Mouse (Mus musculus) kidney, embryonic 15.5 days (tissue): Measurements from ENCODE around the gene Slc22a18. TPM values are rescaled to one million over a fixed set of nuclear protein-coding genes. Genes with fewer than 3 reads are reported as not detected.

Experiments
- ATAC-seq: fragments of 200-750 bp; cut with Nextera tagmentation; replicated peaks from 2 replicates; pipeline ENCODE4 v1.8.0; 2017; ENCODE audit warnings: moderate TSS enrichment; ENCODE audit not compliant: low FRiP score
- H3K27ac ChIP-seq: fragments of 300-500 bp; sonication (generic); 2 replicates; pipeline ENCODE4 v1.5.1; 2015; ENCODE audit warnings: mild to moderate bottlenecking, inconsistent platforms
- H3K27me3 ChIP-seq: fragments of 300-500 bp; sonication (generic); 2 replicates; pipeline ENCODE4 v1.6.1; 2015; ENCODE audit warnings: inconsistent platforms
- H3K36me3 ChIP-seq: fragments of 300-500 bp; sonication (generic); 2 replicates; pipeline ENCODE4 v1.6.1; 2015; ENCODE audit warnings: inconsistent platforms
- H3K4me1 ChIP-seq: fragments of 300-500 bp; sonication (generic); 2 replicates; pipeline ENCODE4 v1.6.1; 2015; ENCODE audit warnings: inconsistent platforms
- H3K4me2 ChIP-seq: fragments of 300-500 bp; sonication (generic); 2 replicates; pipeline ENCODE4 v1.6.1; 2015; ENCODE audit warnings: moderate library complexity, mild to moderate bottlenecking, inconsistent platforms
- H3K4me3 ChIP-seq: fragments of 300-500 bp; sonication (generic); replicated peaks from 2 replicates; pipeline ENCODE4 v1.5.1; 2015; ENCODE audit warnings: mild to moderate bottlenecking, inconsistent platforms
- H3K9ac ChIP-seq: fragments of 300-500 bp; sonication (generic); 2 replicates; pipeline ENCODE4 v1.6.1; 2015; ENCODE audit warnings: mild to moderate bottlenecking, inconsistent platforms
- H3K9me3 ChIP-seq: fragments of 300-500 bp; sonication (generic); replicated peaks from 2 replicates; pipeline ENCODE4 v1.6.1; 2016; ENCODE audit warnings: inconsistent platforms
- WGBS: fragments of 180-500 bp; shearing (Covaris S2); methylation state at CpG from one replicate; pipeline ENCODE4 v1.1.7; 2015; ENCODE audit warnings: mixed read lengths; 5-methylcytosine and 5-hydroxymethylcytosine counted together
- polyA plus RNA-seq: library from polyadenylated mRNA; unstranded; fragments of >200 nt; fragmentation: Nextera tagmentation; extraction: Ambion mirVana; gene quantifications from 2 replicates; pipeline ENCODE4 v1.2.1, GENCODE M21; 2015

The Slc22a18 gene
- polyA plus RNA-seq, 1 experiment from 2014 or later, result 4.5 TPM

- H3K27ac ChIP-seq, result peak overlapping the region; percentile 15; the same call in 1 of the 2 replicates
- ATAC-seq, result peak; percentile 75
- H3K9me3 ChIP-seq, result no peaks in the 10 kb centered on the region
- H3K9ac ChIP-seq, result peak overlapping the region; percentile 47
- peak overlapping the region; percentile 41 for H3K4me3 ChIP-seq
- H3K36me3 ChIP-seq, result no peaks in the 10 kb centered on the region
- peaks cover 21% of the 10 kb centered on the region for H3K4me1 ChIP-seq
- peaks cover 52% of the 10 kb centered on the region for H3K27me3 ChIP-seq
- 5% methylated on average over 53 of the region's 53 CpGs for WGBS
- peak overlapping the region; percentile 80 for H3K4me2 ChIP-seq
Observed at GRCm38 (mm10) chr7:143445651-143446460, 27.7 kb upstream of the Slc22a18 start.

- H3K9ac ChIP-seq, result no peak overlapping the region
- H3K4me1 ChIP-seq, result peaks cover 21% of the 10 kb centered on the region
- 76% methylated on average over 2 of the region's 2 CpGs for WGBS
- H3K36me3 ChIP-seq, result no peaks in the 10 kb centered on the region
- ATAC-seq, result no peak
- H3K4me3 ChIP-seq, result no peak overlapping the region
- no peaks in the 10 kb centered on the region for H3K9me3 ChIP-seq
- peaks cover 52% of the 10 kb centered on the region for H3K27me3 ChIP-seq
- H3K4me2 ChIP-seq, result no peak overlapping the region
- H3K27ac ChIP-seq, result no peak overlapping the region
Observed at GRCm38 (mm10) chr7:143447130-143447529, 26.4 kb upstream of the Slc22a18 start.

GRCm38 (mm10) chr7:143458963-143459331 is 14.6 kb upstream of the Slc22a18 start:
- Histone ChIP-seq H3K9me3 (peaks cover 30% of the 10 kb centered on the region), H3K27ac (peak overlapping the region; percentile 55), H3K36me3 (no peaks in the 10 kb centered on the region), H3K27me3 (0 out of 2 replicates have a peak, but pooled peaks cover 7% of the 10 kb centered on the region), H3K9ac (peak overlapping the region; percentile 62), H3K4me2 (peak overlapping the region; percentile 63), H3K4me1 (peaks cover 21% of the 10 kb centered on the region), H3K4me3 (peak overlapping the region; percentile 57)
- ATAC-seq, result 0 out of 2 replicates have a peak, but pooled peaks have one; percentile 0
- 26% methylated on average over 37 of the region's 38 CpGs for WGBS

GRCm38 (mm10) chr7:143459332-143460211 is 14.0 kb upstream of the Slc22a18 start:
- Histone ChIP-seq H3K4me1 (peaks cover 27% of the 10 kb centered on the region), H3K36me3 (no peaks in the 10 kb centered on the region), H3K4me3 (peak overlapping the region; percentile 57), H3K9me3 (peaks cover 30% of the 10 kb centered on the region), H3K4me2 (peak overlapping the region; percentile 63), H3K27me3 (0 out of 2 replicates have a peak, but pooled peaks cover 7% of the 10 kb centered on the region), H3K9ac (peak overlapping the region; percentile 62), H3K27ac (peak overlapping the region; percentile 55)
- 0 out of 2 replicates have a peak, but pooled peaks have one; percentile 4 for ATAC-seq
- WGBS, result 31% methylated on average over 97 of the region's 100 CpGs

- 31% methylated on average over 60 of the region's 60 CpGs for WGBS
- Histone ChIP-seq H3K27ac (peak overlapping the region; percentile 55), H3K27me3 (0 out of 2 replicates have a peak, but pooled peaks cover 7% of the 10 kb centered on the region), H3K4me2 (peak overlapping the region; percentile 63), H3K4me1 (peaks cover 34% of the 10 kb centered on the region), H3K4me3 (peak overlapping the region; percentile 57), H3K9me3 (peaks cover 30% of the 10 kb centered on the region), H3K36me3 (no peaks in the 10 kb centered on the region), H3K9ac (peak overlapping the region; percentile 62)
- no peak for ATAC-seq
Observed at GRCm38 (mm10) chr7:143460217-143460834, 13.2 kb upstream of the Slc22a18 start.

- WGBS, result 30% methylated on average over 29 of the region's 48 CpGs
- Histone ChIP-seq H3K4me1 (peaks cover 38% of the 10 kb centered on the region), H3K9ac (peak within 1 kb of the TSS; percentile 62), H3K27ac (peak within 1 kb of the TSS; percentile 62), H3K4me2 (peak within 1 kb of the TSS; percentile 63), H3K27me3 (0 out of 2 replicates have a peak, but pooled peaks cover 8% of the 10 kb centered on the region), H3K9me3 (peaks cover 30% of the 10 kb centered on the region), H3K4me3 (peak within 1 kb of the TSS; percentile 57), H3K36me3 (no peaks in the 10 kb centered on the region)
- ATAC-seq, result peak; percentile 86
Observed at GRCm38 (mm10) chr7:143460874-143461273, 12.7 kb upstream of the Slc22a18 start, which contains the start of gene Cdkn1c. TSS of gene Cdkn1c (minus strand) at chr7:143461050.

- Histone ChIP-seq H3K9me3 (peaks cover 30% of the 10 kb centered on the region), H3K27ac (peak overlapping the region; percentile 62), H3K4me2 (peak overlapping the region; percentile 63), H3K9ac (0 out of 2 replicates have a peak overlapping the region, but pooled peaks have one; percentile 12), H3K36me3 (no peaks in the 10 kb centered on the region), H3K27me3 (0 out of 2 replicates have a peak, but pooled peaks cover 12% of the 10 kb centered on the region), H3K4me3 (peak overlapping the region; percentile 57), H3K4me1 (peaks cover 43% of the 10 kb centered on the region)
- WGBS, result 38% methylated on average over 23 of the region's 32 CpGs
- peak; percentile 42 for ATAC-seq
Observed at GRCm38 (mm10) chr7:143461294-143461870, 12.2 kb upstream of the Slc22a18 start.

GRCm38 (mm10) chr7:143461920-143462319 is 11.6 kb upstream of the Slc22a18 start:
- Histone ChIP-seq H3K27ac (peak overlapping the region; percentile 62; the same call in 1 of the 2 replicates), H3K4me2 (peak overlapping the region; percentile 63; the same call in 1 of the 2 replicates), H3K4me3 (no peak overlapping the region), H3K36me3 (no peaks in the 10 kb centered on the region), H3K9ac (0 out of 2 replicates have a peak overlapping the region, but pooled peaks have one; percentile 12), H3K9me3 (peaks cover 30% of the 10 kb centered on the region), H3K27me3 (0 out of 2 replicates have a peak, but pooled peaks cover 12% of the 10 kb centered on the region), H3K4me1 (peaks cover 44% of the 10 kb centered on the region)
- WGBS, result 44% methylated on average over 11 of the region's 11 CpGs
- ATAC-seq, result no peak

- H3K36me3 ChIP-seq, result no peaks in the 10 kb centered on the region
- H3K27ac ChIP-seq, result no peak overlapping the region
- no peak overlapping the region for H3K9ac ChIP-seq
- H3K4me3 ChIP-seq, result no peak overlapping the region
- H3K9me3 ChIP-seq, result peaks cover 30% of the 10 kb centered on the region
- ATAC-seq, result no peak
- H3K4me2 ChIP-seq, result no peak overlapping the region
- peaks cover 45% of the 10 kb centered on the region for H3K4me1 ChIP-seq
- 79% methylated on average over 5 of the region's 5 CpGs for WGBS
- H3K27me3 ChIP-seq, result 0 out of 2 replicates have a peak, but pooled peaks cover 12% of the 10 kb centered on the region
Observed at GRCm38 (mm10) chr7:143462516-143462915, 11.0 kb upstream of the Slc22a18 start.

- H3K36me3 ChIP-seq, result no peaks in the 10 kb centered on the region
- H3K27ac ChIP-seq, result peak overlapping the region; percentile 59
- ATAC-seq, result no peak
- WGBS, result 36% methylated on average over 11 of the region's 11 CpGs
- peak overlapping the region; percentile 32; the same call in 1 of the 2 replicates for H3K4me2 ChIP-seq
- H3K9ac ChIP-seq, result no peak overlapping the region
- H3K4me1 ChIP-seq, result peaks cover 50% of the 10 kb centered on the region
- H3K9me3 ChIP-seq, result peaks cover 27% of the 10 kb centered on the region
- 0 out of 2 replicates have a peak, but pooled peaks cover 10% of the 10 kb centered on the region for H3K27me3 ChIP-seq
- no peak overlapping the region for H3K4me3 ChIP-seq
Observed at GRCm38 (mm10) chr7:143463865-143464415, 9.6 kb upstream of the Slc22a18 start.
